Mouse (Mus musculus) kidney, adult 2 months (tissue): ENCODE measurements around the gene Fbxl4.

Experiments used
- CTCF ChIP-seq: fragments of 200-500 bp; conservative IDR thresholded peaks from 2 replicates; pipeline ENCODE4 v1.5.1; 2011; ENCODE audit warnings: low read depth, mild to moderate bottlenecking, control low read depth, low read length, moderate library complexity, mixed read lengths; ENCODE audit not compliant: insufficient read depth, insufficient read length
- POLR2A ChIP-seq: fragments of 200-500 bp; IDR thresholded peaks from one replicate; pipeline ENCODE4 v1.6.1; 2011; ENCODE audit warnings: low read depth, low read length, control low read depth

DNA sequence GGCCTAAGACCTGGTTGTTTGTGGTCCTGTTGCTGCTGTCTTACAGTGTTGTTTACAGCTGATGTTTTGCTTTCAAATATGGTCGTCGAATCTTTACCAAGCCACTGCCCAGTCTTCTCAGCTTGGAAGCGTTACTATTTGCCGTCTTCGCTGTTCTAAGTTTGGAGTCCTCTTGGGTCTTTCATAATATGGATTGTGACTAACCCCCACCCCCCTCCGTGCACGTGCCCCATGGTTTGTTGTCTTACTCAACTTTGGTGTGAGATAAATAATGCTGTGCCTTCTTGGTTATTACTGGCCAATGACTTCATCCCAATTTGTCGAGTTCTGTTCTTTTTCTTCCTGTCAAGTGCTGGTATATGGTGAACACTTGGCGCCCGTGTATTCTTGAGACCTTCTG lies 1.1 kb downstream of the Fbxl4 start:
- TF ChIP-seq CTCF: no peak
- no peak for TF ChIP-seq POLR2A
